Mouse (Mus musculus) MEL (cell line): ENCODE measurements around the gene Kiss1r. TPM values are rescaled to one million over a fixed set of nuclear protein-coding genes. Genes with fewer than 3 reads are reported as not detected.
A peak's percentile ranks its signal among the peaks of the same experiment; 100 is the strongest.

Source experiments
- DNase-seq: peaks from one replicate; pipeline ENCODE4 v3.0.0; 2011; ENCODE audit warnings: low read depth, low spot score
- H3K27ac ChIP-seq: 2 replicates; pipeline ENCODE4 v1.5.1; 2012; ENCODE audit warnings: low read depth, mild to moderate bottlenecking, control low read depth, low read length, moderate library complexity; ENCODE audit not compliant: control insufficient read depth
- H3K27me3 ChIP-seq, 2 experiments: fragments of 150-350 bp in 1 of 2; sonication (generic) in 1 of 2; 2 replicates each; pipeline ENCODE4 v1.6.1; 2012; ENCODE audit warnings: low read length in 2 of 2, mild to moderate bottlenecking in 2 of 2, improper control_type of control experiment in 1 of 2, moderate library complexity in 1 of 2; ENCODE audit not compliant: insufficient read depth in 2 of 2, control insufficient read depth in 1 of 2
- H3K36me3 ChIP-seq, 2 experiments: 2 replicates each; pipeline ENCODE4 v1.6.1; 2012 to 2014; ENCODE audit warnings: low read length in 2 of 2, improper control_type of control experiment in 1 of 2, inconsistent platforms in 1 of 2, mild to moderate bottlenecking in 1 of 2; ENCODE audit not compliant: insufficient read depth in 2 of 2, control insufficient read depth in 1 of 2
- H3K4me1 ChIP-seq, 2 experiments: fragments of 150-350 bp in 1 of 2; sonication (generic) in 1 of 2; 2 replicates each; pipeline ENCODE4 v1.6.1; 2012; ENCODE audit warnings: low read length in 2 of 2, improper control_type of control experiment in 1 of 2, mild to moderate bottlenecking in 1 of 2; ENCODE audit not compliant: insufficient read depth in 2 of 2, control insufficient read depth in 1 of 2
- H3K4me3 ChIP-seq, 2 experiments: fragments of 150-350 bp in 1 of 2; sonication (generic) in 1 of 2; 2 replicates each; pipeline ENCODE4 v1.5.1; 2012; ENCODE audit warnings: low read depth in 2 of 2, low read length in 2 of 2, mild to moderate bottlenecking in 2 of 2, moderate library complexity in 2 of 2, control low read depth in 1 of 2, improper control_type of control experiment in 1 of 2; ENCODE audit not compliant: control insufficient read depth in 1 of 2, insufficient read depth in 1 of 2
- H3K79me2 ChIP-seq: 2 replicates; pipeline ENCODE4 v1.6.1; 2012; ENCODE audit warnings: mild to moderate bottlenecking, low read length, moderate library complexity; ENCODE audit not compliant: control insufficient read depth, poor library complexity, insufficient read depth
- H3K9ac ChIP-seq: 2 replicates; pipeline ENCODE4 v1.6.1; 2012; ENCODE audit warnings: low read depth, mild to moderate bottlenecking, control low read depth, low read length, moderate library complexity; ENCODE audit not compliant: control insufficient read depth, poor library complexity, severe bottlenecking
- H3K9me3 ChIP-seq: fragments of 150-350 bp; sonication (generic); replicated peaks from 2 replicates; pipeline ENCODE4 v1.6.1; 2012; ENCODE audit warnings: mild to moderate bottlenecking, low read length, improper control_type of control experiment, moderate library complexity; ENCODE audit not compliant: insufficient read depth
- CHD1 ChIP-seq: IDR thresholded peaks from 2 replicates; pipeline ENCODE4 v1.6.1; 2012; ENCODE audit warnings: low read depth, mild to moderate bottlenecking, inconsistent platforms, low read length, improper control_type of control experiment
- CHD2 ChIP-seq: IDR thresholded peaks from 2 replicates; pipeline ENCODE4 v1.6.1; 2011; ENCODE audit warnings: low read length, improper control_type of control experiment
- CTCF ChIP-seq, 3 experiments: IDR thresholded peaks in 2 of 3; conservative IDR thresholded peaks in 1 of 3; 2 replicates each; pipeline ENCODE4 v1.5.1; 2011 to 2012; ENCODE audit warnings: low read length in 3 of 3, low read depth in 2 of 3, mild to moderate bottlenecking in 2 of 3, improper control_type of control experiment in 1 of 3, inconsistent platforms in 1 of 3, mixed read lengths in 1 of 3, moderate library complexity in 1 of 3; ENCODE audit not compliant: control insufficient read depth in 1 of 3, insufficient read depth in 1 of 3, poor library complexity in 1 of 3, severe bottlenecking in 1 of 3
- ELF1 ChIP-seq: IDR thresholded peaks from 2 replicates; pipeline ENCODE4 v1.6.1; 2014; ENCODE audit warnings: low read depth, mild to moderate bottlenecking, inconsistent platforms, low read length, improper control_type of control experiment, moderate library complexity
- ETS1 ChIP-seq: IDR thresholded peaks from 2 replicates; pipeline ENCODE4 v1.6.1; 2012; ENCODE audit warnings: low read depth, mild to moderate bottlenecking, inconsistent platforms, low read length, improper control_type of control experiment, moderate library complexity
- GATA1 ChIP-seq: IDR thresholded peaks from 2 replicates; pipeline ENCODE4 v1.6.1; 2011; ENCODE audit warnings: low read depth, low read length, improper control_type of control experiment
- HCFC1 ChIP-seq: IDR thresholded peaks from 2 replicates; pipeline ENCODE4 v1.6.1; 2012; ENCODE audit warnings: low read depth, mild to moderate bottlenecking, inconsistent platforms, low read length, improper control_type of control experiment, moderate library complexity
- KAT2A ChIP-seq: conservative IDR thresholded peaks from 2 replicates; pipeline ENCODE4 v1.6.1; 2012; ENCODE audit warnings: low read depth, low read length, improper control_type of control experiment, inconsistent platforms
- MAX ChIP-seq: IDR thresholded peaks from 2 replicates; pipeline ENCODE4 v1.6.1; 2011; ENCODE audit warnings: low read length, improper control_type of control experiment
- MAZ ChIP-seq: IDR thresholded peaks from 2 replicates; pipeline ENCODE4 v1.6.1; 2012; ENCODE audit warnings: low read depth, mild to moderate bottlenecking, inconsistent platforms, low read length, improper control_type of control experiment
- MXI1 ChIP-seq: IDR thresholded peaks from 2 replicates; pipeline ENCODE4 v1.6.1; 2011; ENCODE audit warnings: mild to moderate bottlenecking, low read depth, low read length, improper control_type of control experiment
- MYC ChIP-seq: IDR thresholded peaks from 2 replicates; pipeline ENCODE4 v1.6.1; 2011; ENCODE audit warnings: low read depth, mild to moderate bottlenecking, low read length, improper control_type of control experiment, moderate library complexity
- NELFE ChIP-seq: IDR thresholded peaks from 2 replicates; pipeline ENCODE4 v1.6.1; 2011; ENCODE audit warnings: low read depth, low read length, improper control_type of control experiment
- POLR2A ChIP-seq, 2 experiments: IDR thresholded peaks; 2 replicates each; pipeline ENCODE4 v1.6.1; 2011 to 2012; ENCODE audit warnings: low read length in 2 of 2, mild to moderate bottlenecking in 2 of 2, control low read depth in 1 of 2, improper control_type of control experiment in 1 of 2, low read depth in 1 of 2, moderate library complexity in 1 of 2; ENCODE audit not compliant: control insufficient read depth in 1 of 2, insufficient read depth in 1 of 2, poor library complexity in 1 of 2
- RAD21 ChIP-seq: IDR thresholded peaks from 2 replicates; pipeline ENCODE4 v1.6.1; 2011; ENCODE audit warnings: mild to moderate bottlenecking, low read depth, low read length, improper control_type of control experiment
- SIN3A ChIP-seq: IDR thresholded peaks from 2 replicates; pipeline ENCODE4 v1.6.1; 2012; ENCODE audit warnings: low read length, improper control_type of control experiment, inconsistent platforms
- SMC3 ChIP-seq: IDR thresholded peaks from 2 replicates; pipeline ENCODE4 v1.6.1; 2011; ENCODE audit warnings: low read depth, low read length, improper control_type of control experiment
- TAL1 ChIP-seq: IDR thresholded peaks from 2 replicates; pipeline ENCODE4 v1.6.1; 2012; ENCODE audit warnings: mild to moderate bottlenecking, inconsistent platforms, low read length, moderate library complexity, mixed read lengths
- TBP ChIP-seq: IDR thresholded peaks from 2 replicates; pipeline ENCODE4 v1.8.0; 2011; ENCODE audit warnings: low read depth, low read length, improper control_type of control experiment
- TCF12 ChIP-seq: IDR thresholded peaks from 2 replicates; pipeline ENCODE4 v1.6.1; 2014; ENCODE audit warnings: low read depth, mild to moderate bottlenecking, inconsistent platforms, low read length, improper control_type of control experiment, moderate library complexity
- USF1 ChIP-seq: IDR thresholded peaks from 2 replicates; pipeline ENCODE4 v1.6.1; 2014; ENCODE audit warnings: low read depth, mild to moderate bottlenecking, inconsistent platforms, low read length, improper control_type of control experiment, moderate library complexity
- ZC3H11A ChIP-seq: IDR thresholded peaks from 2 replicates; pipeline ENCODE4 v1.6.1; 2012; ENCODE audit warnings: low read depth, mild to moderate bottlenecking, inconsistent platforms, low read length, improper control_type of control experiment
- ZKSCAN1 ChIP-seq: IDR thresholded peaks from 2 replicates; pipeline ENCODE4 v1.6.1; 2012; ENCODE audit warnings: low read depth, mild to moderate bottlenecking, inconsistent platforms, low read length, improper control_type of control experiment, moderate library complexity
- polyA plus RNA-seq, 2 experiments: library from polyadenylated mRNA; stranded (reverse) in 1 of 2; unstranded in 1 of 2; fragments of >175 nt in 1 of 2; fragments of >200 nt in 1 of 2; gene quantifications; 2 replicates each; pipeline versions ENCODE4 v1.2.1 to v1.2.4; 2012; ENCODE audit warnings: low replicate concordance in 2 of 2, low read depth in 1 of 2; ENCODE audit not compliant: insufficient read length in 2 of 2, insufficient read depth in 1 of 2, missing spikeins in 1 of 2
- total RNA-seq: library from RNA; depleted of rRNA; stranded (reverse); fragments of 300-350 nt; gene quantifications from 2 replicates; pipeline ENCODE4 v1.2.3, GENCODE M21; 2012

Kiss1r gene
- total and polyA plus RNA-seq, 3 experiments = 9.1 to 23.5 TPM; not detected in 1

- peak overlapping the region; percentile 68 for H3K9ac ChIP-seq
- no peak for TF ChIP-seq KAT2A
- TF ChIP-seq ZC3H11A = peak; percentile 23; the same call in 1 of the 2 replicates
- no peak for TF ChIP-seq ETS1
- TF ChIP-seq CHD1 = no peak
- TF ChIP-seq TAL1 = no peak
- TF ChIP-seq USF1 = no peak
- TF ChIP-seq ELF1 = no peak
- TF ChIP-seq TBP = 0 out of 2 replicates have a peak, but pooled peaks have one; percentile 28
- no peak for TF ChIP-seq TCF12
- TF ChIP-seq NELFE = 0 out of 2 replicates have a peak, but pooled peaks have one; percentile 26
- TF ChIP-seq CTCF (IDR thresholded peaks at IDR 0.05 in 2 of 3, conservative IDR thresholded peaks at IDR 0.05 in 1 of 3; ENCODE audit: control insufficient read depth in 1 of 3, insufficient read depth in 1 of 3, low read depth in 2 of 3, low read length in 3 of 3, poor library complexity in 1 of 3, severe bottlenecking in 1 of 3) = peak; percentile 84 to 88 (median 85)
- TF ChIP-seq CHD2 = no peak
- TF ChIP-seq POLR2A (IDR thresholded peaks at IDR 0.05; ENCODE audit: control insufficient read depth in 1 of 2, insufficient read depth in 1 of 2, low read depth in 1 of 2, low read length in 2 of 2, poor library complexity in 1 of 2) = 0 out of 4 replicates have a peak, but pooled peaks of 1 of the 2 experiments have one; percentile 18
- TF ChIP-seq MAX = no peak
- TF ChIP-seq ZKSCAN1 = no peak
- 0 out of 2 replicates have a peak, but pooled peaks have one; percentile 20 for TF ChIP-seq MXI1
- peak; percentile 63 for TF ChIP-seq SIN3A
- no peak for TF ChIP-seq GATA1
- TF ChIP-seq SMC3 = peak; percentile 83
- no peak for TF ChIP-seq MAZ
- TF ChIP-seq HCFC1 = peak; percentile 64
- TF ChIP-seq RAD21 = peak; percentile 52
- TF ChIP-seq MYC = 0 out of 2 replicates have a peak, but pooled peaks have one; percentile 25
- no peaks in the 10 kb centered on the region for H3K9me3 ChIP-seq
- peaks cover 6 to 35% of the 10 kb centered on the region in 2 experiments; a peak in 3 of 4 replicates for H3K4me1 ChIP-seq
- no peak overlapping the region for H3K27ac ChIP-seq
- H3K36me3 ChIP-seq = peaks cover 0 to 10% of the 10 kb centered on the region in 2 experiments; a peak in 2 of 4 replicates
- H3K79me2 ChIP-seq = no peaks in the 10 kb centered on the region
- H3K27me3 ChIP-seq = no peaks in the 10 kb centered on the region
- DNase-seq = peak; percentile 92
- H3K4me3 ChIP-seq = peak overlapping the region; percentile 45 to 50
These were observed 33.3 kb upstream of the Kiss1r start for GRCm38 (mm10) chr10:79883297-79884084.
